Mouse (Mus musculus): Measurements from ENCODE around the gene Tnip1. TPM values are rescaled to one million over a fixed set of nuclear protein-coding genes. Genes with fewer than 3 reads are reported as not detected.
A peak's percentile ranks its signal among the peaks of the same experiment; 100 is the strongest.

Gene Tnip1
- total RNA-seq, 2 experiments from 2014 or later, result 27.1 to 29.8 TPM

DNA sequence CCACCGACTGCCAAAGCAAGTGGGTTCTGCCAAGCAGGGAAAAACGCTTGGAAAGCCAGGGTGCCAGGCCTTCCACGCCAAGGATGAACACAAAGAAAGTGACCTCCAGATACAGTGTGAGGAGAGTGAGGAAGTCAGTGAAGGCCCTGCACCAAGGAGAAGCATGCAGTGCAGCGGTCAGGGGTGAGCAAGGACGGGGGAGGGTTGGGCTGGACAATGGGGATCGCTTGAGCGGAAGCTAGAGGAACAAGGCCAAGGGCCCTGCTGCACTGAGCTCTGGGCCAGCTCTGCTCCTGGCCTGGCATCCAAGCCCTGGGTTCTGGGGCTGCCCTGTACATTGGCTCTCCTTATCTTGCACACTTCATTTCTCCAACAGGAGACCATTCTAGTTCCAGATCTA, 22.7 kb downstream of the Tnip1 start:
- no peak for DNase-seq (ENCODE audit: low spot score)
- intact Hi-C loops (cut with DNase I), result no loop called here

- intact Hi-C loops (cut with DNase I), result no loop called here
- no peak for DNase-seq (ENCODE audit: low spot score)
These were observed 23.2 kb downstream of the Tnip1 start for GRCm38 (mm10) chr11:54939501-54939900.

GRCm38 (mm10) chr11:54936771-54937140, 26.0 kb downstream of the Tnip1 start:
- no peak for DNase-seq (ENCODE audit: low spot score)
- intact Hi-C loops (cut with DNase I), result no loop called here

GRCm38 (mm10) chr11:54936035-54936770, 26.5 kb downstream of the Tnip1 start:
- DNase-seq (ENCODE audit: low spot score), result no peak
- intact Hi-C loops (cut with DNase I), result no loop called here

- intact Hi-C loops (cut with DNase I), result loop anchor here (5.0 kb wide), 2 partner anchors 103 to 153 kb away; no protein-coding TSS in a partner anchor
- no peak for DNase-seq (ENCODE audit: low spot score)
These were observed 28.5 kb downstream of the Tnip1 start for GRCm38 (mm10) chr11:54934198-54934597.

- DNase-seq (ENCODE audit: low spot score), result no peak
- intact Hi-C loops (cut with DNase I), result loop anchor here (1.0 to 5.0 kb wide), 4 partner anchors 18 to 155 kb away; no protein-coding TSS in a partner anchor
These were observed 30.2 kb downstream of the Tnip1 start for GRCm38 (mm10) chr11:54932540-54932939.

GRCm38 (mm10) chr11:54931405-54932093, 31.2 kb downstream of the Tnip1 start:
- intact Hi-C loops (cut with DNase I), result loop anchor here (1.0 to 5.0 kb wide), 4 partner anchors 19 to 156 kb away; no protein-coding TSS in a partner anchor
- DNase-seq (ENCODE audit: low spot score), result no peak

GRCm38 (mm10) chr11:54930318-54930979, 32.3 kb downstream of the Tnip1 start:
- DNase-seq (ENCODE audit: low spot score), result no peak
- intact Hi-C loops (cut with DNase I), result loop anchor here (5.0 kb wide), 2 partner anchors 107 to 157 kb away; no protein-coding TSS in a partner anchor

DNA sequence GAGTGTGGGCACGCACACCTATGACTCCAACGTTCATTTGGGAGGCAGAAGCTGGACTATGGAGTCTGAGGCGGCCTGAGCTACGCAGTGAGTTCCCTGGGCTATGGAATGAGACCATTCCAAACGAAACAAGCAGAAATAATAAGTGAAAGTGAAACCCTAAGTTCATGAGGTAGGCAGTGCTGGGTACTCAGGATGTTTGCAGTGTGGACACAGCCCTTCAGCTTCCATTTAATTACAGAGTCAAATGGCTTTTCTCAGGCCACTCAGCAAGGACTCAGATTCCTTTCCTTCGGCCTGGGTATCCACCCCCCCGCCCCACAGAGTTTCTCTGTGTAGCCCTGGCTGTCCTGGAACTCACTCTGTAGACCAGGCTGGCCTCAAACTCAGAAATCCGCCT, 33.0 kb downstream of the Tnip1 start:
- intact Hi-C loops (cut with DNase I), result loop anchor here (5.0 kb wide), 2 partner anchors 108 to 158 kb away; no protein-coding TSS in a partner anchor
- no peak for DNase-seq (ENCODE audit: low spot score)

- intact Hi-C loops (cut with DNase I), result no loop called here
These were observed 33.4 kb downstream of the Tnip1 start for GRCm38 (mm10) chr11:54929290-54929689.

DNA sequence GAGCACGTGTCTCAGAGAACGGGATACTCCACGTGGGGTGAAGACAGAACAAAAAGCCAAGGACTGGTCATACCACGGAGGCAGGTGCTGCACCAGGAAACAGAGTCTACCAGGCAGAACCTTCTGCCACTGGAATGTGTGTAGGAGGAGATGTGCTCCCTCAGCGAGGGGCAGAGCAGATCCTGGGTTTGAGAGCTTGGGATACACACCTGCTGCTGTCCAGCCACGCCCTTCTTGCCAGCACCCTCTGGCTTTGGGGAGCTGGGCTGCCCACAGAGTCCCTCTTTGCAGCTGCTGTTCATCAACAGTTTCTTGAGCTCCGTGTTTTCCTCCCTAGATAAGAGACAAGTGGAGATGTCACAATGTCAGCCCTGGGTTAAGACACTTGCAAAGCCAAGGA, 33.8 kb downstream of the Tnip1 start:
- DNase-seq (ENCODE audit: low spot score), result no peak
- intact Hi-C loops (cut with DNase I), result no loop called here

More at GRCm38 (mm10) chr11:54929290-54929689, 33.4 kb downstream of the Tnip1 start:
- no peak for DNase-seq (ENCODE audit: low spot score)

DNA sequence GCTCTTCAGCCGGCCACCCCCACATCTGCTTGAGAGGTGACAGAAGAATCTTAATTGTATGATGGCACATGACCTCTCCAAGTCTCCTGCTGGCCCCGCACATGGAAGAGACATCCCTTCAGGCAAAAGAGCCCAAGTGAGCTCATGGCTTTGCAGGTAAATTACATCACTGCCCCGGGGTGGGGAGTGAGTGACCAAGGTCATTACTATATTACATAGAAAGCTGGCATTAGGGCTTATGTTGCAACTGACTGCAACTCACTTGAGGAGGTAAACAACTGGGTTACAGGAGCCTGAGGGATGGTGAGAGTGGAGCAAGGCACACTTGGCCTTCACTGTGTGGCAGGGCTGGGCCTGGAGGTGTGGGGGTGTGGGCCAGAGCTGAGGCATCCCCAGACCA, 34.5 kb downstream of the Tnip1 start:
- DNase-seq (ENCODE audit: low spot score), result no peak
- intact Hi-C loops (cut with DNase I), result no loop called here

GRCm38 (mm10) chr11:54927346-54928140, 35.2 kb downstream of the Tnip1 start:
- intact Hi-C loops (cut with DNase I), result loop anchor here (1.0 to 2.0 kb wide), 2 partner anchors 48 to 225 kb away; no protein-coding TSS in a partner anchor
- no peak for DNase-seq (ENCODE audit: low spot score)

GRCm38 (mm10) chr11:54924145-54924544, 38.6 kb downstream of the Tnip1 start:
- no peak for DNase-seq (ENCODE audit: low spot score)
- intact Hi-C loops (cut with DNase I), result no loop called here

DNA sequence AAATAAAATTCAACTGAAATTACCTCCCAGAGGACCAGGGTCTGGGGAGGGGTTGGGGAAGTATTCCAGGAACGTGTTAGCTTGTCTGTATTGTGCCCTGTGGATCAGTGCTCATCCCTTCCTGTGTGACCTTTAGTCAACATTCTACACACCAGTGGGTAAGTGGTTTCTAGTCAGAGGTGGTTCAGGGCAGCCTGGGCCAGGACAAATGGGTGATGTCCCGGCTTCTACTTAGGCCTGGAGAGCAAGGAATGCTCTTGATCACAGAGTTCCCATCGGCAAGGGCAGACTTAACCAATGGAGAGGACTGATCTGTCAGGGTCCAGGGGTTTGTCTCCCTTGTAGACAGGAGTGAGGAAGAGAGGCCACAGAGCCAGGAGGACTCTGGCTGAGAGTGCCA, 40.2 kb downstream of the Tnip1 start:
- intact Hi-C loops (cut with DNase I), result no loop called here
- no peak for DNase-seq (ENCODE audit: low spot score)

GRCm38 (mm10) chr11:54921798-54922197, 40.9 kb downstream of the Tnip1 start:
- intact Hi-C loops (cut with DNase I), result no loop called here
- peak; percentile 44 for DNase-seq (ENCODE audit: low spot score)

GRCm38 (mm10) chr11:54920973-54921580, 41.6 kb downstream of the Tnip1 start:
- DNase-seq (ENCODE audit: low spot score), result no peak
- intact Hi-C loops (cut with DNase I), result no loop called here

- no peak for DNase-seq (ENCODE audit: low spot score)
- intact Hi-C loops (cut with DNase I), result no loop called here
These were observed 42.4 kb downstream of the Tnip1 start for GRCm38 (mm10) chr11:54920127-54920972.
